Mouse (Mus musculus) cortical plate, adult 2 months (tissue): ENCODE measurements around the gene Dut. TPM values are rescaled to one million over a fixed set of nuclear protein-coding genes. Genes with fewer than 3 reads are reported as not detected.
"Not testable (repeated sequence)": the region's sequence is repeated elsewhere in the genome, so short reads cannot be mapped to it uniquely, and the experiment has no call there.

Experiments used
- H3K27ac ChIP-seq: fragments of 200-500 bp; 2 replicates; pipeline ENCODE4 v1.5.1; 2012; ENCODE audit warnings: low read length, control low read depth, inconsistent platforms; ENCODE audit not compliant: insufficient read depth
- H3K4me1 ChIP-seq: fragments of 200-500 bp; 2 replicates; pipeline ENCODE4 v1.6.1; 2011; ENCODE audit warnings: low read length; ENCODE audit not compliant: control insufficient read depth, insufficient read depth
- H3K4me3 ChIP-seq: fragments of 200-500 bp; 2 replicates; pipeline ENCODE4 v1.5.1; 2011; ENCODE audit warnings: mild to moderate bottlenecking, low read length, control low read depth; ENCODE audit not compliant: insufficient read depth
- CTCF ChIP-seq: fragments of 200-500 bp; IDR thresholded peaks from 2 replicates; pipeline ENCODE4 v1.5.1; 2011; ENCODE audit warnings: mild to moderate bottlenecking, control low read depth, low read length; ENCODE audit not compliant: insufficient read depth; ENCODE audit errors: extremely low read depth
- POLR2A ChIP-seq: fragments of 200-500 bp; IDR thresholded peaks from 2 replicates; pipeline ENCODE4 v1.6.1; 2011; ENCODE audit warnings: mild to moderate bottlenecking, low read length, control low read depth; ENCODE audit not compliant: insufficient read depth; ENCODE audit errors: extremely low read depth
- polyA plus RNA-seq: library from polyadenylated mRNA; depleted of rRNA; stranded (reverse); fragments of >200 nt; gene quantifications from 2 replicates; pipeline ENCODE4 v1.2.3, GENCODE M21; 2012

The Dut gene
- polyA plus RNA-seq, 1 experiment: 34.6 TPM

DNA sequence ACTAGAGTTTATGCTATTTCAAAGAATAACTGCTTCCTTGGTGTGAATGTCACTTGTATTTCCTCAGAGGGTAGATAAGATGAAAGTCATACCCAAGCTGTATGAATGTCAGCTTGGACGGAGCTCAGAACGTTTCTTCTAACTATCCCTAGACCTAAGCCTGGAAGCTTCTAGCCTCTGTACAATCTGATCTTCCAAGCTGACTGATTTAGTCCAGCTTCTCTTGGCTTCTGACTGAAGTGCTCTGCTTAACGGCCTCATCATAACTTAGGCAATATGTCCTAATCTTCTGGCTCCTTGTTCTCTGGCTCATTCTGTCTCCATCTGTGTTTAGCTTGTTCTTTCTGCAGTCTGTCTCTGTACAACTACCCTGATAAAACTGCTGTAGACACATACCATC, 7.6 kb downstream of the Dut start:
- H3K4me1 ChIP-seq: no peaks in the 10 kb centered on the region
- no peak overlapping the region for H3K27ac ChIP-seq
- TF ChIP-seq CTCF (no peak), POLR2A (no peak)
- H3K4me3 ChIP-seq: no peak overlapping the region

DNA sequence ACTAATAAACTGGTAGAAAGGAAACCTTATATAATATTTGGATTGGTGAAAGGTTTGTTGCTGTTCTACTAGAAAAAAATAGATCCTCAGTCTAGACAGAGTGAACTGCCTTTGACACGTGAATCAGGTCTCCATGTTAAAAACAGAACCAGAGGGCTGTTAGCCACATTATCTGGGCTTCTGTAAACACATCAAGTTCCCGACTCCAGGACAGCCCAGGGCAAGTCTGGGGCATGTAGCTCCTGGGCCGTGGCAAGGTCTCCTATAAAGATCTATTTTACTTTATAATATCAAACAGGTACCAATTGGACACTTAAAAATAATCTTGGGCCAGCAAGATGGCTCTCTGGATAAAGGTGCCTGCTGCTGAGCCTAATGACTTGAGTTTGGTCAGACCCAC, 8.9 kb downstream of the Dut start:
- no peak overlapping the region for H3K27ac ChIP-seq
- H3K4me1 ChIP-seq: no peaks in the 10 kb centered on the region
- no peak overlapping the region for H3K4me3 ChIP-seq
- TF ChIP-seq POLR2A (no peak), CTCF (no peak)

DNA sequence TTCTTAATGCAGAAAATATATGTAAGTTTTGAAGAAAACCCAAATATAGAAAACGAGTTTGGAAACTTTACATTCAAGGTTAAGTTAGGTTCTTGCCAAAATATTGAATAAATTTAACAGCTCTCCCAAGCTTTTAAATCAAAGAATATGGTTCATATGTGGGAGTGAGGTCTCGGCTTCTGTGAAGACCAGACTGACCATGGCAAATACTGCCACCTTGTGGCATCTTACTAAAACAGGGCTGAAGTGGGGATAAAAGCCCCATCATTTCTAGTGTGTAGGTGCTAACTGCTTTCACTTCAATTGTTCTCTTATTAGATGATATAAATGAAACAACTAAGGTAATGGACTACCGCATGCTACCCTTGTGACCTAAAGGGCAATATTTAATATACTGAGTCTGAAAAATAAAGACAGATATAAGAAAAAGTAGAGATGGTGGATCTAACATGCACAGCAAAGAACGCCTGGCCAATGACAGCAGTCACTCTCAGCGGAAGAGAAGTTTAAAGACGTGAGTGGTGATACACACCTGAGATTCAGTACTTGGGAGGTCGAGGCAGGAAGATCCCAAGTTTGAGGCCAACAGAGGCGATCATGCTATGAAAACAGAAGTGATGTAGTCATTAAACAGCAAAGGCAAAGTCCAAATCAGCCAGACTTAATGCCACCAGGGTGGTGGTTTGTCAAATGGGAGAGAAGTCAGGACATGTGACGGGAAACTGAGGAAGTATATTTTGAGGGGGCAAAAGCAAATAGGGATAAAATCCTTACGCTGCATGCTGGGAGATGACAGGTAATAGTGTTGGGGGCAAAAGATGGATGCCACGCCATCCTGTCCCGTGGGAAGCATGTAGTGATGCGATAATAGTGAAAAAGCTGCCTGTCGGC, 12.5 kb downstream of the Dut start:
- TF ChIP-seq CTCF (peak; percentile 52; the same call in 1 of the 2 replicates), POLR2A (no peak)
- no peak overlapping the region for H3K27ac ChIP-seq
- no peak overlapping the region for H3K4me3 ChIP-seq
- no peaks in the 10 kb centered on the region for H3K4me1 ChIP-seq

DNA sequence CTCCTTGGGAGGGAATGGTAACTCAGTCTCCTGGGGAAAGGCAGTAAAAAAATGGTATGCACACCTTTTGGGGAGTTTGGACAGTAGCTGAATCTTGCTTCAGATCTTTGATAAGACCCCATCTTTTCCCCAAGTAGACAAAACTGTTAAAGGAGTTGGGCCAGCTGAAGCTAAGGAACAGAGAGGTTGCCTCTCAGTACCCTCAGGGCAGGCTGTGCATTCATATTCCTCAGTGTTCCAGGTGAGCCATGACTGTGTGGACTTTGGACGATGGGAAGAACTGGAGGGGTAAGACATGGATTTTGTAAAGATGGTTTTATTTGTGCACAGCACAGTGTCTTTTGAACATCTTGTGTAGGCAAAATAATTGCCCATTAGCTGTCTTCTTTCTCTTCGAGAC, 13.3 kb downstream of the Dut start:
- TF ChIP-seq CTCF: no peak
- TF ChIP-seq POLR2A: no peak
- Histone ChIP-seq H3K27ac (no peak overlapping the region), H3K4me1 (no peaks in the 10 kb centered on the region), H3K4me3 (no peak overlapping the region)

DNA sequence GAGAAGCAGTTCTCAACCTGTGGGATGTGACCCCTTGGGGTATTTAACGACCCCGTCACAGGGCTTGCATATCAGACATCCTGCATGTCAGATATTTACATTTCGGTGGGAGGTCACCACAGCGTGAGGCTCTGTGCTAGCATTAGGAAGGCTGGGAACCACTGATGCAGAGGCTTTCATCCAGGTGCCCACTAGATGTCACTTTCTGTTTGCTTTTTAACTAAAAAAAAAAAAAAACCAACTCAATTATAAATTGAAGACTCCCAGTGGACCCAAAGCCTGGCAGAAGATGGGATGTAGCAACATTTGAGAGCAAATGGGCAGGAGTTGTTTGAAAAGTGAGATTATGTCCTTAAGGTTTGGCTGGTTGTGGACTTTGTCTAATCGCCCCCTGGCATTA, 16.1 kb downstream of the Dut start:
- no peak overlapping the region for H3K4me3 ChIP-seq
- TF ChIP-seq POLR2A (no peak), CTCF (peak; percentile 50)

DNA sequence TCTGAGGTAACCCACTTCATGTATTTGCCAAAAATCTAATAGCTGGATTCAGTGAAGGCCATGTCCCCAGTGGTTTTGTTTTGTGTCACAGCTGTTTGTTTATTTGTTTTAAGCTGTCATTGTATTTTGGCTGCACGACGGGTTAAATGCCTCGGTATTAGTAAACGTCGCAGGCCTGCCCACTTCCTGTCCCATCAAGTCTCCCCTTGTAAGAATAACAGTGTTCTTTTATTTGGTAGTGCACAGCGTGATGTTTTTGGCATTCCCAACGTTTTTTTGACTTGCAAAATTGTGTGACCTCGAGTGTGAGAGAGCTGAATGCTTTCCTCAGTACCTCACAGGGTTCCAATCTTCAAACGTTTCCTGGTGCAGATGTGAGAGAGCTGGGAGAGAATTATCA, 16.8 kb downstream of the Dut start:
- Histone ChIP-seq H3K27ac (no peak overlapping the region), H3K4me1 (no peaks in the 10 kb centered on the region), H3K4me3 (no peak overlapping the region)
- TF ChIP-seq CTCF: no peak
- no peak for TF ChIP-seq POLR2A

More for the DNA sequence above, 16.1 kb downstream of the Dut start:
- no peak overlapping the region for H3K27ac ChIP-seq
- no peaks in the 10 kb centered on the region for H3K4me1 ChIP-seq

DNA sequence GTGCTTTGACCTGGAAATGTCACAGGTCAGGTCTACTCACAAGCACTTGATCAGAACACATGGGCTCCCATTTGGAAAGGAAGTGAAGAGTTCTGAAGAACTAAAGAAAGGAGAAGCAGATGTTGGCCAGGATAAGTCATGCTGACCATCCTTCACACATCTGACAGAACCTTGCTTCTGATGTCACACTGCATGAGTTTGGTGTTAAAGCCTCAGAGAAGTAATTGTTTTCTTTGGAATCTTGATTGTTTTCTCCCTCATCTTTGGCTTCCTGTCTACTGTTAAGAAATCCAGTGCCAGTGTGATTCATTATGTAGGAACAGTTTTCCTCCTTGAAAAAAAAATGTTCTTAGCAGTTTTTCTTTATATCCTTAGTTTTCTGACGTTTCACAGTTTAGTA, 21.9 kb downstream of the Dut start:
- Histone ChIP-seq H3K4me3 (no peak overlapping the region), H3K4me1 (no peaks in the 10 kb centered on the region), H3K27ac (no peak overlapping the region)
- TF ChIP-seq POLR2A (no peak), CTCF (no peak)

DNA sequence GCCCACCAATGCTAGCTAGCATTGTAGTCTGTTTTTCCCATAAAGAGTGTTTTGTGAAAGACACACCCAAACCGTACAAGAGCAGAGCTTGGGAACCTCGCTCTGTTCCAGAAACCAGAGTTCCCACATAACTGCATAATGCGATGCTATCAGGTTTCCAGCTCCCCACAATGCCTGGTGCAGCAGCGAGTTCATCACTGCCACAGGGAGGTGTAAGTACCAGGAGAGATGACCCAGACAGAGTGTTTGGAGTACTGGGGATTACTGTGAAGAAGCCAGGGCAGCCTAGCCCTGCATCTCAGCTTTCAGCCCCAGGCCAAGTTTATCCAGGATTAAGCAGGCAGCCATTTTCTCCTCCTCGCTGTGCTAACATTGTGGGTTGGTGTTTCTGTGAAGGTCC, 28.6 kb downstream of the Dut start:
- TF ChIP-seq POLR2A: no peak
- TF ChIP-seq CTCF: no peak
- Histone ChIP-seq H3K4me3 (no peak overlapping the region), H3K4me1 (no peaks in the 10 kb centered on the region), H3K27ac (no peak overlapping the region)

DNA sequence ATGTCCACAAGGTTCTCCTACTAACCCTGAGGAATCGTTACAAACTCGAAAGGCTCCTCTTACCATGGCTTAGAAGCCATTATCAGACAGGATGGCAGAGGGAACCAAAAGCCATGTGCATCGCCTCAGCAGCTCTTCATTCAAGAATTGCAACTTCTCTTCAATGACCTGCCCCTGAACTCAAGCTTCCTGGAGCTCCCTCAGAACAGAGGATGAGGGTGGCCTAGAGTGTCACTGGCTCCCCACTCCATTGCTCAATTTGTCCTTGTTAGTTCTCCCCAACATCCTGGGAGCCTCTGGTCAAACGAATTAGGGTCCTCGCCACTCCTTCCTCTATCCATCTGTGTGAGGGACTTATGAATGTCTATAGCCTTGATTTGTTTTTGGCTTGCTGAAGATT, 29.7 kb downstream of the Dut start:
- TF ChIP-seq CTCF (no peak), POLR2A (no peak)
- Histone ChIP-seq H3K27ac (no peak overlapping the region), H3K4me1 (no peaks in the 10 kb centered on the region), H3K4me3 (no peak overlapping the region)

DNA sequence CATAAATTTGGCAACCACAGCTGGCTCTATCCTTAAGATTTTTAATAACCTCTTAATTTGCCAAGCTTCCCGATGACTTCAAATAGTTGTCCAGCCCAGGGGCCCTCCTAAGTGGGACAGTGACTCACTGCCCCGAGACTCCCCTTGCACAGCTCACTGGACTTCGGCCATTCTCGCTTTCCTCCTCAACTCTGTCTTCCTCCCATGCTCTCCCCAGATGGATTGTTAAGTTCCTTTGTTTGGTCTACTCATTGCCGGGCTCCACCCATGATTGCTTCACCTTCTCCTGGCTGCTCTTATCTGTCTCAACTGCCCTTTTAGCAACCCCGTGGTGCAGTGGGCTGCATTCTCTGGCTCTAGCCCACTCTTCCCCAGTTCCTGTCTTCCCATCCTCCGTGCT, 31.5 kb downstream of the Dut start:
- H3K4me3 ChIP-seq: no peak overlapping the region
- no peaks in the 10 kb centered on the region for H3K4me1 ChIP-seq
- H3K27ac ChIP-seq: no peak overlapping the region
- TF ChIP-seq POLR2A (no peak), CTCF (no peak)

DNA sequence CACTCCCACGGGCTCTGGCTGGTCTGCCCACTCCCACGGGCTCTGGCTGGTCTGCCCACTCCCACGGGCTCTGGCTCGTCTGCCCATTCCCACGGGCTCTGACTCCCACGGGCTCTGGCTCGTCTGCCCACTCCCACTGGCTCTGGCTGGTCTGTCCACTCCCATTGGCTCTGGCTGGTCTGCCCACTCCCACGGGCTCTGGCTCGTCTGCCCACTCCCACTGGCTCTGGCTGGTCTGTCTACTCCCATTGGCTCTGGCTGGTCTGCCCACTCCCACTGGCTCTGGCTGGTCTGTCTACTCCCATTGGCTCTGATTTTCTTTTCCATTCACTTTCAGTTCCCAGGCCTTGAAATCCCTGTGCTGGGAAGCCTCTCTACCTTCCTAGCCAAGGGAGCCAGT, 33.0 kb downstream of the Dut start:
- H3K4me3 ChIP-seq, H3K27ac ChIP-seq, H3K4me1 ChIP-seq: not testable (repeated sequence)
